Mouse (Mus musculus) mesoderm, embryonic 11.5 days (tissue): Measurements from ENCODE around the gene Cntn5.
A peak's percentile ranks its signal among the peaks of the same experiment; 100 is the strongest.

Source experiments
- DNase-seq: peaks from one replicate; pipeline ENCODE4 v3.0.0-alpha.2; 2012; ENCODE audit warnings: low read depth, low spot score

Gene Cntn5

GRCm38 (mm10) chr9:9705180-9705579 lies 1199.4 kb downstream of the Cntn5 start:
- no peak for DNase-seq

- no peak for DNase-seq
Measured at GRCm38 (mm10) chr9:9696636-9697035, 1207.9 kb downstream of the Cntn5 start.

GRCm38 (mm10) chr9:9682348-9682884 lies 1222.2 kb downstream of the Cntn5 start:
- DNase-seq: no peak

GRCm38 (mm10) chr9:9676078-9676477 lies 1228.5 kb downstream of the Cntn5 start:
- DNase-seq: no peak

- DNase-seq: no peak
Measured at GRCm38 (mm10) chr9:9674531-9674930, 1230.0 kb downstream of the Cntn5 start.

GRCm38 (mm10) chr9:9673277-9674049 lies 1231.1 kb downstream of the Cntn5 start:
- peak; percentile 41 for DNase-seq

- DNase-seq: no peak
Measured at GRCm38 (mm10) chr9:9653463-9653862, 1251.1 kb downstream of the Cntn5 start.

GRCm38 (mm10) chr9:9647361-9647760 lies 1257.2 kb downstream of the Cntn5 start:
- DNase-seq: no peak

GRCm38 (mm10) chr9:9646276-9646675 lies 1258.3 kb downstream of the Cntn5 start:
- DNase-seq: no peak
